Mouse (Mus musculus) forebrain, embryonic 14.5 days (tissue): ENCODE data around the gene Drd1. TPM values are rescaled to one million over a fixed set of nuclear protein-coding genes. Genes with fewer than 3 reads are reported as not detected.

Experiments used
- ATAC-seq: fragments of 200-750 bp; cut with Nextera tagmentation; 2 replicates; pipeline ENCODE4 v1.8.0; 2017; ENCODE audit warnings: mild to moderate bottlenecking, moderate library complexity
- DNase-seq: peaks from one replicate; pipeline ENCODE4 v3.0.0-alpha.2; 2015; ENCODE audit warnings: low spot score
- H3K27ac ChIP-seq: fragments of 300-500 bp; sonication (generic); 2 replicates; pipeline ENCODE4 v1.5.1; 2014; ENCODE audit warnings: low read depth, mild to moderate bottlenecking, control low read depth, low read length, moderate library complexity
- H3K27me3 ChIP-seq: fragments of 300-500 bp; sonication (generic); replicated peaks from 2 replicates; pipeline ENCODE4 v1.6.1; 2014; ENCODE audit warnings: low read length, control low read depth, mixed read lengths; ENCODE audit not compliant: control insufficient read depth, insufficient read depth
- H3K36me3 ChIP-seq: fragments of 300-500 bp; sonication (generic); 2 replicates; pipeline ENCODE4 v1.6.1; 2014; ENCODE audit warnings: low read length, control low read depth; ENCODE audit not compliant: control insufficient read depth, insufficient read depth
- H3K4me1 ChIP-seq: fragments of 300-500 bp; sonication (generic); 2 replicates; pipeline ENCODE4 v1.6.1; 2014; ENCODE audit warnings: antibody characterized with exemption, low read length, control low read depth; ENCODE audit not compliant: control insufficient read depth, insufficient read depth
- H3K4me2 ChIP-seq: fragments of 300-500 bp; sonication (generic); 2 replicates; pipeline ENCODE4 v1.6.1; 2014; ENCODE audit warnings: mild to moderate bottlenecking, control low read depth, low read length
- H3K4me3 ChIP-seq: fragments of 300-500 bp; sonication (generic); 2 replicates; pipeline ENCODE4 v1.5.1; 2014; ENCODE audit warnings: low read depth, low read length, control low read depth
- H3K9ac ChIP-seq: fragments of 300-500 bp; sonication (generic); 2 replicates; pipeline ENCODE4 v1.6.1; 2014; ENCODE audit warnings: mild to moderate bottlenecking, low read length, control low read depth, moderate library complexity
- H3K9me3 ChIP-seq: fragments of 300-500 bp; sonication (generic); replicated peaks from 2 replicates; pipeline ENCODE4 v1.6.1; 2016; ENCODE audit warnings: low read length, control low read depth, mixed read lengths; ENCODE audit not compliant: control insufficient read depth
- WGBS: fragments of 180-500 bp; shearing (Covaris S2); extraction: QIAGEN DNeasy Blood & Tissue Kit; methylation state at CpG from one replicate; pipeline ENCODE4 v1.1.7; 2014; 5-methylcytosine and 5-hydroxymethylcytosine counted together
- polyA plus RNA-seq: library from polyadenylated mRNA; unstranded; fragments of >200 nt; fragmentation: Nextera tagmentation; extraction: Ambion mirVana; gene quantifications from 2 replicates; pipeline ENCODE4 v1.2.1, GENCODE M21; 2014

Gene Drd1
- polyA plus RNA-seq, 1 experiment from 2014 or later: 5.1 TPM

DNA sequence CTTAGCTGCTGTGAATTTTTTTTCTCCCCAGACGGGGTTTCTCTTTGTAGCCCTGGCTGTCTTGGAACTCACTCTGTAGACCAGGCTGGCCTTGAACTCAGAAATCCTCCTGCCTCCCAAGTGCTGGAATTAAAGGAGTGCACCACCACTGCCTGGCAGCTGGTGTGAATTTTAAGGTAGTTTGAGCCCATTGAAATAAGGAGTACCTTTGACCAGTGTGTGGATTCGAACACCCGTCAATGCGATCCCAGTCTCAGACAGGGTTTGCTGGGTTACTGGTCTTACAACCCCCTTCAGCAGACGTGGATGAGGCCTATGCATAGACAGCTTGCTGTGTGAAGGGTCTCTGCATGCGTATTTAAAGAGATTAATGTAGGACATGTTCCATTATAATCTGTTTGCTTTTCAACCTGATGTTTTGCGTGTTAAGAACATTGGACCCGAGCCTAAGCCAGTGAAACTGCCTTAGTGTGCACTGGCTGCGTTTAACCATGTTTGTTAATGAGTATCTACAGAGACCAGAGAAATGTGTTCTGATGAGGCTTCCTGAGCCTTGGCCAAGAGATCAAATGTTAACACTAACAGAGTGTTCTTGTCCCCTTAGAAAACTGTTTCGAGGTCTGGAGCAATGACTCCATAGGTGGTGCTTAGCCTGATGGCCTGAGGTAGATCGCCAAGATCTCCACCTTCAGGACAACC is 21.4 kb upstream of the Drd1 start:
- no peak overlapping the region for H3K4me2 ChIP-seq
- no peak for ATAC-seq
- no peak overlapping the region for H3K27ac ChIP-seq
- peaks cover 8% of the 10 kb centered on the region; the same call in 1 of the 2 replicates for H3K4me1 ChIP-seq
- H3K36me3 ChIP-seq: 0 out of 2 replicates have a peak, but pooled peaks cover 6% of the 10 kb centered on the region
- no peaks in the 10 kb centered on the region for H3K27me3 ChIP-seq
- no peak for DNase-seq
- no peak overlapping the region for H3K4me3 ChIP-seq
- WGBS: 93% methylated on average over 11 of the region's 11 CpGs
- H3K9me3 ChIP-seq: no peaks in the 10 kb centered on the region
- H3K9ac ChIP-seq: no peak overlapping the region

DNA sequence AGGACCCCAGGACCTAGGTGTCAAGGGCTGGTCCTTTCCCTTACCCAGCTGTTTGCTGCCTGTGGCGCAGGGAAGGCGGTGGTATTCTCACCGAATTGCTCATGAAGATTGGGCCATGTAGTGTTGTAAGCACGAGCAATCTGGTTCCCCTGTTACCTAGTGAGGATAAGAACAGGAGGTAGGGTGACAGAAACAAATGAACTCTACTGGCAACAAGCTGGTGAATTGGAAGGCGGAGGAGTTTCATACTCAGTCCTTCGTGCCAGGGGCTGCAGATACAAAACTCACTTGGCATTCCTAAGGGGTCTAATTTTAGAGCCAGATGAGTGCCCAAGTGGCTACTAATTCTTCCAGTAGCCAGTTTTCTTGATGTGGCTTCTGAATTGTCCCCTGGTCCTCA is 20.5 kb upstream of the Drd1 start:
- no peaks in the 10 kb centered on the region for H3K9me3 ChIP-seq
- H3K27me3 ChIP-seq: no peaks in the 10 kb centered on the region
- H3K4me1 ChIP-seq: peaks cover 8% of the 10 kb centered on the region; the same call in 1 of the 2 replicates
- H3K4me3 ChIP-seq: no peak overlapping the region
- 0 out of 2 replicates have a peak, but pooled peaks cover 6% of the 10 kb centered on the region for H3K36me3 ChIP-seq
- DNase-seq (no peak), ATAC-seq (no peak)
- 96% methylated on average over 6 of the region's 6 CpGs for WGBS
- no peak overlapping the region for H3K9ac ChIP-seq
- H3K4me2 ChIP-seq: no peak overlapping the region
- H3K27ac ChIP-seq: no peak overlapping the region

DNA sequence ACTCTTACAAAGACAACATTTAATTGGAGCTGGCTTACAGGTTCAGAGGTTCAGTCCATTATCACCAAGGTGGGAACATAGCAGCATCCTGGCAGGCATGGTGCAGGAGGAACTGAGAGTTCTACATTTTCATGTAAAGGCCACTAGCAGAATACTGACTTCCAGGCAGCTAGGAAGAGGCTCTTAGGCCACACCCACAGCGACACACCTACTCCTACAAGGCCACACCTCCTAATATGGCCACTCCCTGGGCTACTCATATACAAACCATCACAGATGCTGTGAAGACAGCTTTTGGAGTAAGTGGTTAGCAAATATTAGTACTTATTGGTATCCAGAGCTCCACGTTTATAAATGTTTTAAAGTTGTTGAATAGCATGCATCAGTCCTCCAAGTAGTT is 19.9 kb upstream of the Drd1 start:
- no peak overlapping the region for H3K9ac ChIP-seq
- no peak overlapping the region for H3K4me2 ChIP-seq
- no peak overlapping the region for H3K27ac ChIP-seq
- no peaks in the 10 kb centered on the region for H3K9me3 ChIP-seq
- DNase-seq (no peak), ATAC-seq (no peak)
- WGBS: 90% methylated on average over 2 of the region's 2 CpGs
- H3K27me3 ChIP-seq: no peaks in the 10 kb centered on the region
- H3K4me3 ChIP-seq: no peak overlapping the region
- 0 out of 2 replicates have a peak, but pooled peaks cover 6% of the 10 kb centered on the region for H3K36me3 ChIP-seq
- peaks cover 8% of the 10 kb centered on the region; the same call in 1 of the 2 replicates for H3K4me1 ChIP-seq

DNA sequence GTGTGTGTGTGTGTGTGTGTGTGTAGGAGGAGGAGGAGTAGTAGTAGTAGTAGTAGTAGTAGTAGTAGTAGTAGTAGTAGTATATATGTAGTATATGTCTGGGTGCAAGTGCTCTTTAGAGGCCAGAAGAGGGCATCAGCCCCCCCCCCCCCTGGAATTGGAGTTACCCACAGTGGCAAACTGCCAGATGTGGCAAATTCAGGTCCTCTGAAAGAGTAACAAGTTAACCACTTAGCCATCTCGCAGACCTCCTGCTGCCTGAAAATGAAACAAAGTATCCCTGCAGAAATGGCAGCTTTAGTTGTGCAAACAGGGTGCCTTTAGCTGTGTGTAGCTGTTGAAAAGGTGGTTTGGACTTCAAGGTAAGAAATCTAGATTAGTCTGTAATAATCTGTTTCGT is 18.0 kb upstream of the Drd1 start:
- Histone ChIP-seq H3K4me1 (peaks cover 8% of the 10 kb centered on the region; the same call in 1 of the 2 replicates), H3K4me3 (no peak overlapping the region), H3K27me3 (no peaks in the 10 kb centered on the region), H3K36me3 (0 out of 2 replicates have a peak, but pooled peaks cover 6% of the 10 kb centered on the region), H3K4me2 (no peak overlapping the region), H3K9me3 (no peaks in the 10 kb centered on the region), H3K27ac (no peak overlapping the region), H3K9ac (no peak overlapping the region)
- 68% methylated on average over 2 of the region's 2 CpGs for WGBS
- ATAC-seq (no peak), DNase-seq (no peak)

DNA sequence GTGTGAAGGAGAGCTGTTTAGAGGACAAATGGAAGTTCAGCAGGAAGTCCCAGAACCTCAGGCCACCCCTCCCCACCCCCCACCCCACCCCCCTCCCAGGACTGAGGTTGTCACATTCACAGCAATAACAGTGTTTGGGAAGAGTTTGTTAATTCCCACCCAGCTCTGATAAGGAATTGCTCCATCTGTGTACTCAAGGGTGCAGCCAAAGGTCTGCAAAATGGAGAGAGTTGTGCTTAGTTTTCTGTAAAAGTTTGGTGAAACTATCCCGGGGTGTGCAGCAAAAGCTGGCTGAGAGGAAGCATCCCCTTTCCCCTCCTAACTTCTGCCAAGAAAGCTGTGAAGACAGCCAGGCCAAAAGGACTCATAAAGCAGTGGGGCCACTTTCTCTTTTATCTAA is 17.6 kb upstream of the Drd1 start:
- H3K4me3 ChIP-seq: peak overlapping the region; percentile 63; the same call in 1 of the 2 replicates
- WGBS: 38% methylated on average over 1 of the region's 1 CpGs
- no peak overlapping the region for H3K9ac ChIP-seq
- H3K36me3 ChIP-seq: 0 out of 2 replicates have a peak, but pooled peaks cover 6% of the 10 kb centered on the region
- no peaks in the 10 kb centered on the region for H3K27me3 ChIP-seq
- H3K4me1 ChIP-seq: peaks cover 10% of the 10 kb centered on the region; the same call in 1 of the 2 replicates
- ATAC-seq: no peak
- H3K9me3 ChIP-seq: no peaks in the 10 kb centered on the region
- DNase-seq: no peak
- H3K4me2 ChIP-seq: peak overlapping the region; percentile 65
- 0 out of 2 replicates have a peak overlapping the region, but pooled peaks have one; percentile 14 for H3K27ac ChIP-seq

DNA sequence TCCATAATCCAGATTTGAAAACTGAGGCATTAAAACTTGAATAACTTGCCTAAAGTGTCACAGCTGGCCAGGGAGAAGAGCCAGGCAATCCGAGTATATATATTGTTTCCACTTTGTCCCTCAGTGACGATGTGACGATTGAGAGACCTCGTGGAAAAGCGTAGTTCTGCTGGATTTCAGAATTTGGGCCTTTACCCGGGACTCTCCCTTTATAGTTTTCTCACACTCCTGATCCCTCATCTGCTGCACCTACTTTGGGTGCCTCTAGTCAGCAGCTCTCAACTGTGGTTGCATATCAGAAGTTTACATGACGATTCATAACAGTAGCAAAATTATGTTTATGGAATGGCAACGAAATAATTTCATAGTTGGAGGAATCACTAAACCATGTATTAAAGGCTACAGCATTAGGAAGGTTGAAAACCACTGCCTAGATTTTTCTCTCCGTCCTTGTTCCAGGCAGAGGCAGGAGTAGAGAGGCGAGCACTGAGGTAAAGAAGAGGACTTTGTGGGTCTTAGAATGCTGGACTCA is 17.1 kb upstream of the Drd1 start:
- Histone ChIP-seq H3K4me1 (peaks cover 10% of the 10 kb centered on the region; the same call in 1 of the 2 replicates), H3K9me3 (no peaks in the 10 kb centered on the region), H3K4me3 (peak overlapping the region; percentile 63), H3K4me2 (peak overlapping the region; percentile 65), H3K27ac (0 out of 2 replicates have a peak overlapping the region, but pooled peaks have one; percentile 14), H3K27me3 (no peaks in the 10 kb centered on the region), H3K9ac (peak overlapping the region; percentile 87), H3K36me3 (0 out of 2 replicates have a peak, but pooled peaks cover 6% of the 10 kb centered on the region)
- DNase-seq (no peak), ATAC-seq (no peak)
- 31% methylated on average over 10 of the region's 10 CpGs for WGBS

DNA sequence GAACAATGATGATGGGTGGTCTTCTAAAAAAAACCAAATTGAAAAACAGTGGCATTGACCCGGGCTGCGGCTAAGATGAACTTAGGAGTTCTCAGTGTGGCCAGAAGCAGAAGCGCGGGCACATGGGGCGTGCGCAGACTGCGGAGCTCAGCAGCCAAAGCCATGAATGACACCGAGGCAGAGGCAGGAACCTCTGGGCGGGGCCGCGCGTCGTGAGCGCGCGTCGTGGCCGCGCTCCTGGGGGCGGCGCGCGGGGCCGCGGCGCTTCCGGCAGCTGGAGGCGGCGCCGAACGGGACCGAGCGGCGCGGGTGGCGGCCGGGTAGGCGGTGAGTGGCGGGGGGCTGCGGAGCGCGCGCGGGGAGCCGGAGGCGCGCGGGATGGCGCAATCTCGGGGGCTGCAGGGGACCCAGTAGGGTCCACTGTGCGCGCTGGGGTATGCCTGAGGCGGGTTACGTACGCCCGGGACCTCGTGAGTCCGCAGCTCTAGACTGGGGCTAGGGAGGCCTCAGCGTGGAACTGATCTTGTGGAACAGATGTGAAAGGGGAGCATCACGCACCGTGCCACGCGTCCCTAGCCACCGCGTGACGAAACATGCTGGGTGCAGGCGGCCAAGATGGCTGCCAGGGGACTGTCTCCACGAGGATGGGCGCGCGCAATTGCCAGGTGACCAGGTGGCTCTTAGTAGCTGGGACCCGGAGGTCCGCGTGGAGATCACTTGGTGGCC is 16.3 kb upstream of the Drd1 start, which contains the start of gene Sfxn1:
Gene Sfxn1 (plus strand): TSS at position 264 of the 726 bp plus-strand sequence.
- H3K4me3 ChIP-seq: peak within 1 kb of the TSS; percentile 63
- peaks cover 10% of the 10 kb centered on the region; the same call in 1 of the 2 replicates for H3K4me1 ChIP-seq
- DNase-seq: peak; percentile 79
- H3K27me3 ChIP-seq: no peaks in the 10 kb centered on the region
- H3K9ac ChIP-seq: peak within 1 kb of the TSS; percentile 87
- WGBS: under 1% methylated on average over 69 of the region's 74 CpGs
- H3K27ac ChIP-seq: peak within 1 kb of the TSS; percentile 77
- ATAC-seq: peak; percentile 84
- H3K9me3 ChIP-seq: no peaks in the 10 kb centered on the region
- 0 out of 2 replicates have a peak, but pooled peaks cover 6% of the 10 kb centered on the region for H3K36me3 ChIP-seq
- peak within 1 kb of the TSS; percentile 65 for H3K4me2 ChIP-seq

DNA sequence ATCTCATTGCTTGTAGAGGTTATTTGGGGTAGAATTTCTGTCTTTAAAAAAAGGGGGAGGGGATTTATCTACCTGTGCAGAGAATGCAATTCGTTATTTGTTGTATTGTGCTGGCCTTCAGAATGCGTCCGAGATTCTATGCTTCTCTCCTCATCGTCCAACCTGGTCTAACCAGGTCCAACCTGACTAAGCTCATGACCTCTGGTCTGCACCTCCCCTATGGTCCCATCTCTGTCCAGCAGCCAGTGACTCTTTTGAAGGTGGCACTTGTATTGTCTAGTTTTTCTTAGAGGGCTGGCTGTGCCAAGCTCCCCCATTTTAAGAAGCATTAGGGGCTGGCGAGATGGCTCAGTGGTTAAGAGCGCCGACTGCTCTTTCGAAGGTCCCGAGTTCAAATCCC is 15.5 kb upstream of the Drd1 start:
- no peak for DNase-seq
- no peak overlapping the region for H3K27ac ChIP-seq
- H3K27me3 ChIP-seq: no peaks in the 10 kb centered on the region
- H3K9me3 ChIP-seq: no peaks in the 10 kb centered on the region
- 0 out of 2 replicates have a peak, but pooled peaks cover 2% of the 10 kb centered on the region for H3K36me3 ChIP-seq
- H3K4me1 ChIP-seq: peaks cover 10% of the 10 kb centered on the region; the same call in 1 of the 2 replicates
- ATAC-seq: no peak
- no peak overlapping the region for H3K4me3 ChIP-seq
- no peak overlapping the region for H3K4me2 ChIP-seq
- H3K9ac ChIP-seq: no peak overlapping the region
- WGBS: 96% methylated on average over 9 of the region's 9 CpGs
